Mouse (Mus musculus): ENCODE measurements at regions not wholly inside any gene's neighbourhood (a gene's known extent, or its start where the extent isn't known, plus 50 kb on each side); places are given as distances from the start of the nearest gene placed in this dataset.

DNA sequence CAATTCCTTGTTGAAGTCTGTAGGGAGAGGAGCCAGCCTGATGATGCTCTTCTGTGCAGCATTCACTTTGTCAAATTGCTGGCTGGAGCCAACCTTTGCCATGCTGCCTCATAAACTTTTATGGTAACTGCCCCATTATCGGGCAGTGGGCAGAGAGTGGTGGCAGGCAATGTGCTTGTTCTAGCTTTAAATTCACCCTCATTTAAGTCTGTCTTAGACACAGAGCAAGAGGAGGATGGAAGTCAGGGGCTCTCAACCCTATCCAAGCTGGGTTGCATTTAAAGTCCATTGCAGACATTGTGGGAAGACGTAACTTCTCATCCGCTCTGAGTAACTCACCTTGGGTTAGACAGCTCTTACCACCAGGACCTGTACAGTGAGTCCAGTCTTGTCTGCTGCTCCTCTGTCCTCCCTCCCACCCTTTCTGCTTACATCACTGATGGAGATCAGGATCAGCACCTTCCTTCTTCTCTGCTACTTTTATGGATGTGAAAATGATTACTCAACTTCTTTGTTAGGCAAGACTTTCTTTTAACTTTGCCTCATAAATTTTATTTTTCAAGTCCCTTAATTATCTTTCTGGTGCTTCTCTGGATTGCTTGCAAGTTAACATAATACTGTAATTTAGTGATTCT is 415.3 kb downstream of the Plcl1 start:
- TF ChIP-seq CTCF (IDR thresholded peaks at IDR 0.05; ENCODE audit: borderline replicate concordance, insufficient read depth, low read length) (no peak), POLR2A (IDR thresholded peaks at IDR 0.05; ENCODE audit: low read depth, low read length) (no peak)

Measured in embryonic fibroblast, embryonic 13.5 days (primary cell).